Mouse (Mus musculus): ENCODE measurements around the gene Ddost.
"Not testable (repeated sequence)": the region's sequence is repeated elsewhere in the genome, so short reads cannot be mapped to it uniquely, and the experiment has no call there.

Gene Ddost

GRCm38 (mm10) chr4:138311595-138311994 is 7.1 kb downstream of the Ddost start:
- peak; percentile 30 for DNase-seq (ENCODE audit: low read depth, low spot score)

- no peak for DNase-seq (ENCODE audit: low read depth, low spot score)
These were observed 7.6 kb downstream of the Ddost start for GRCm38 (mm10) chr4:138312105-138312504.

GRCm38 (mm10) chr4:138313021-138313420 is 8.5 kb downstream of the Ddost start:
- DNase-seq (ENCODE audit: low read depth, low spot score): no peak

GRCm38 (mm10) chr4:138313795-138314194 is 9.3 kb downstream of the Ddost start:
- no peak for DNase-seq (ENCODE audit: low read depth, low spot score)

GRCm38 (mm10) chr4:138315781-138316180 is 11.3 kb downstream of the Ddost start:
- no peak for DNase-seq (ENCODE audit: low read depth, low spot score)

- DNase-seq (ENCODE audit: low read depth, low spot score): no peak
These were observed 11.8 kb downstream of the Ddost start for GRCm38 (mm10) chr4:138316369-138316768.

GRCm38 (mm10) chr4:138318509-138319266 is 14.2 kb downstream of the Ddost start:
- DNase-seq (ENCODE audit: low read depth, low spot score): peak; percentile 46

GRCm38 (mm10) chr4:138319508-138319907 is 15.0 kb downstream of the Ddost start:
- DNase-seq (ENCODE audit: low read depth, low spot score): peak; percentile 85

GRCm38 (mm10) chr4:138320711-138321110 is 16.2 kb downstream of the Ddost start:
- DNase-seq (ENCODE audit: low read depth, low spot score): no peak

- no peak for DNase-seq (ENCODE audit: low read depth, low spot score)
These were observed 17.0 kb downstream of the Ddost start for GRCm38 (mm10) chr4:138321488-138321887.

- DNase-seq (ENCODE audit: low read depth, low spot score): no peak
These were observed 18.2 kb downstream of the Ddost start for GRCm38 (mm10) chr4:138322692-138323091.

GRCm38 (mm10) chr4:138323753-138324152 is 19.2 kb downstream of the Ddost start:
- no peak for DNase-seq (ENCODE audit: low read depth, low spot score)

- no peak for DNase-seq (ENCODE audit: low read depth, low spot score)
These were observed 19.9 kb downstream of the Ddost start for GRCm38 (mm10) chr4:138324451-138324850.

- peak; percentile 79 for DNase-seq (ENCODE audit: low read depth, low spot score)
These were observed 21.0 kb downstream of the Ddost start for GRCm38 (mm10) chr4:138325466-138326076.

GRCm38 (mm10) chr4:138326077-138326695 is 21.7 kb downstream of the Ddost start, which contains the start of gene Pink1:
Gene Pink1 (minus strand): TSS chr4:138326307.
- DNase-seq (ENCODE audit: low read depth, low spot score): peak; percentile 80

- DNase-seq (ENCODE audit: low read depth, low spot score): not testable (repeated sequence)
These were observed 22.6 kb downstream of the Ddost start for GRCm38 (mm10) chr4:138327155-138327554.

- no peak for DNase-seq (ENCODE audit: low read depth, low spot score)
These were observed 23.5 kb downstream of the Ddost start for GRCm38 (mm10) chr4:138327891-138328470.

- DNase-seq (ENCODE audit: low read depth, low spot score): peak; percentile 29
These were observed 25.7 kb downstream of the Ddost start for GRCm38 (mm10) chr4:138330264-138330671.

- DNase-seq (ENCODE audit: low read depth, low spot score): no peak
These were observed 27.1 kb downstream of the Ddost start for GRCm38 (mm10) chr4:138331647-138332046.

GRCm38 (mm10) chr4:138333135-138333534 is 28.6 kb downstream of the Ddost start:
- no peak for DNase-seq (ENCODE audit: low read depth, low spot score)

- DNase-seq (ENCODE audit: low read depth, low spot score): no peak
These were observed 30.5 kb downstream of the Ddost start for GRCm38 (mm10) chr4:138335036-138335435.

GRCm38 (mm10) chr4:138335648-138336047 is 31.1 kb downstream of the Ddost start:
- DNase-seq (ENCODE audit: low read depth, low spot score): no peak

Data from forelimb bud, embryonic 11.5 days (tissue).